Mouse (Mus musculus) forebrain, embryonic 11.5 days (tissue): ENCODE measurements around the gene Tmem63b. TPM values are rescaled to one million over a fixed set of nuclear protein-coding genes. Genes with fewer than 3 reads are reported as not detected.

Experiments used
- ATAC-seq: fragments of 200-750 bp; cut with Nextera tagmentation; replicated peaks from 2 replicates; pipeline ENCODE4 v1.8.0; 2017; ENCODE audit warnings: moderate TSS enrichment; ENCODE audit not compliant: low FRiP score
- DNase-seq: peaks from one replicate; pipeline ENCODE4 v3.0.0-alpha.2; 2017; ENCODE audit warnings: low spot score
- H3K27ac ChIP-seq: fragments of 300-500 bp; sonication (generic); 2 replicates; pipeline ENCODE4 v1.5.1; 2014; ENCODE audit warnings: low read depth, low read length
- H3K27me3 ChIP-seq: fragments of 300-500 bp; sonication (generic); 2 replicates; pipeline ENCODE4 v1.6.1; 2014; ENCODE audit warnings: mild to moderate bottlenecking, low read length, mixed read lengths; ENCODE audit not compliant: control insufficient read depth, insufficient read depth
- H3K36me3 ChIP-seq: fragments of 300-500 bp; sonication (generic); 2 replicates; pipeline ENCODE4 v1.6.1; 2014; ENCODE audit warnings: mild to moderate bottlenecking, low read length, moderate library complexity, mixed read lengths; ENCODE audit not compliant: control insufficient read depth, insufficient read depth
- H3K4me1 ChIP-seq: fragments of 300-500 bp; sonication (generic); replicated peaks from 2 replicates; pipeline ENCODE4 v1.6.1; 2014; ENCODE audit warnings: low read length, mixed read lengths; ENCODE audit not compliant: control insufficient read depth, insufficient read depth
- H3K4me2 ChIP-seq: fragments of 300-500 bp; sonication (generic); 2 replicates; pipeline ENCODE4 v1.6.1; 2014; ENCODE audit warnings: low read depth, mild to moderate bottlenecking, low read length, moderate library complexity, mixed read lengths; ENCODE audit not compliant: severe bottlenecking
- H3K4me3 ChIP-seq: fragments of 300-500 bp; sonication (generic); 2 replicates; pipeline ENCODE4 v1.5.1; 2014; ENCODE audit warnings: low read depth, low read length
- H3K9ac ChIP-seq: fragments of 300-500 bp; sonication (generic); 2 replicates; pipeline ENCODE4 v1.6.1; 2014; ENCODE audit warnings: low read length
- H3K9me3 ChIP-seq: fragments of 300-500 bp; sonication (generic); 2 replicates; pipeline ENCODE4 v1.6.1; 2016; ENCODE audit warnings: low read length, mixed read lengths; ENCODE audit not compliant: control insufficient read depth
- WGBS: fragments of 180-500 bp; shearing (Covaris S2); extraction: QIAGEN DNeasy Blood & Tissue Kit; methylation state at CpG from one replicate; pipeline ENCODE4 v1.1.7; 2014; 5-methylcytosine and 5-hydroxymethylcytosine counted together
- polyA plus RNA-seq: library from polyadenylated mRNA; unstranded; fragments of >200 nt; fragmentation: Nextera tagmentation; extraction: Ambion mirVana; gene quantifications from 2 replicates; pipeline ENCODE4 v1.2.1, GENCODE M21; 2014

Gene Tmem63b
- polyA plus RNA-seq, 1 experiment from 2014 or later = 49.8 TPM

DNA sequence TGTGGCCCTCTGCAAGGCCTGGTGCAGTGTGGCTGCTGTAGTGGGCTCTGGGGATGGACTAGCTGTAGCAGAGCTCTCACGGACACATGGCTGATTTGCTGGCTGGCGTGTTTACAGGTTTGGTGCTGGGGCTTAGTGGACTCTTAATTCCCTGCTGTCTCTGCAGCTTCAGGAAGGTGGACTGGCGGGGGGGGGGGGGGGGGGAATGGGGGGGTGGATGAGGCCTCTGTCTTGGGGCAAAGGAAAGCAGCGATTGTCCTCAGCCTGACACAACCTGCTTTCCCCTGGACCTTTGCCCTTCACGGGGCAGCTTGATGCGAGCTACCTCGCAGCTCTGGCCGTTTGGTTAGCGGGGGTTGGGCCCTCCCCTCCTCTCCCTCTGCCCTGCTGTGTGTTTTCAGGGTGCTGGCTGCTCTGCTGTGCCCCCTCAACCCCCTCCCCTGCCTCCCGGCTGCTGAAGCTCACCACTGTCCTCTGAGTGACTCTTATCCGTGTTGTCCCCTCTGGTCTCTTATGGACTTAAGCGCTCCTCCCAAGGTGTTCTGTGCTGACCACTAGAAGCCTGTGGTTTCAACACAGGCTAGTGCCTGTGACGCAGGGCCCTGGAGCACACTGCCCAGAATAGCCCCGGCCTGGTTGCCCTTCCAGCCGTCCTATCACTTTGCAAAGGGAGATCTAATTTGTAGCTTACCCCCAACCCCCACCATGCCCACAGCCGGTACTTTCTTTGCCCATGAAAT, 14.0 kb upstream of the Tmem63b start:
- no peak for DNase-seq
- no peaks in the 10 kb centered on the region for H3K36me3 ChIP-seq
- H3K9me3 ChIP-seq = no peaks in the 10 kb centered on the region
- H3K4me1 ChIP-seq = no peaks in the 10 kb centered on the region
- no peak for ATAC-seq
- H3K9ac ChIP-seq = no peak overlapping the region
- H3K27me3 ChIP-seq = no peaks in the 10 kb centered on the region
- WGBS = 54% methylated on average over 10 of the region's 16 CpGs
- no peak overlapping the region for H3K4me2 ChIP-seq
- no peak overlapping the region for H3K4me3 ChIP-seq
- H3K27ac ChIP-seq = no peak overlapping the region

DNA sequence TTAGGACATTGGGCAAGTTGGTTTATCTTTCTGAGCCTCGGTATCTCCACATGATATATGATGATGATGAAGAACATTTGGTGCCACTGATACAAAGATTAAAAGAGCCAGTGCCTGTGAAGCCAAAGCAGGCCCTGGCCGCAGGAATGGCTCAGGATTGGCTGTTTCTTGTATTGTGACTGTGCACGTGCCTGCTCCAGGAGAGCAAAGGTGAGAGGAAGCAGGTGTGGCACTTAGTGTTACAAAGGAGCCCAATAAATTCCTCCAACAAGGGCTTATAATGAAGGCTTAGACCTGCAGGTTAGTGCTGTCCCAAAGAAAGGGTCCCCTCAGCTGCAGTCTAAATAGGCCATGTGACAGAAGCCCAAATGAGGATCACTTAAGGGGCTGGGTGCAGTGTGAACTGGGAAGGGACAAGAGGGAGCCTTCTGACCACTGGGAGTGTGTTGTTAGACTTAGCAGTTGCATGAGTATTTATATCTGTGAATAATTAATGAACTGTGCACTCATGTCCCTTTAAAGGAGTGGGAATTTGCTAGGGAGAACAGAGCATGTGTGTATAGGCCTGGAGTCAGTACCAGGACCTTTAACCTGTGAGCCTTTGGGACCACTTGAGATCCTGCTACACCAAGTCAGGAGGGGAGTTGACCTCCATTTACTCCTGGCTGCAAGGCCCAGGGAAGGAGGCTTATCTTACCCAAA, 12.5 kb upstream of the Tmem63b start:
- Histone ChIP-seq H3K9me3 (no peaks in the 10 kb centered on the region), H3K36me3 (no peaks in the 10 kb centered on the region), H3K27me3 (no peaks in the 10 kb centered on the region), H3K4me3 (no peak overlapping the region), H3K4me2 (no peak overlapping the region), H3K9ac (no peak overlapping the region), H3K4me1 (no peaks in the 10 kb centered on the region), H3K27ac (no peak overlapping the region)
- WGBS = 87% methylated on average over 3 of the region's 3 CpGs
- ATAC-seq (no peak), DNase-seq (no peak)

DNA sequence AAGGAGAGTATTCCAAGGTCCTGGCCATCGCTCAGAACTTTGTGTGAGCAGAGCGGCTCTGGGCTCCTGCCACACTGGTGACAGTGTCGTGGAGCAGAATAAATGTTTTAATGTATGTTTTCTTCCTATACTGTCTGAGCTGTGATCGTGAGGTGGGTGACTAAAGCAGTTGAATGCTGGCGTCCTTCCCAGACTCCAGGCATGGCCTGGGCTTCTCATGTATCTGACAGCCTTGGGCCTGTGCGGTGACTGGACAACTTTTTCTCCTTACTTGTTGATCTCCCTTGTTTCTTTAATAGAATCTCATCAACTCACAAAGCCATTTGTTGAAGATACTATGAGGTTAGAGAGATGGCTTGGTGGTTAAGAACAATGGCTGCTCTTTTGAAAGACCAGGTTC, 11.7 kb upstream of the Tmem63b start:
- 94% methylated on average over 6 of the region's 6 CpGs for WGBS
- H3K4me2 ChIP-seq = no peak overlapping the region
- H3K27me3 ChIP-seq = no peaks in the 10 kb centered on the region
- DNase-seq (no peak), ATAC-seq (no peak)
- H3K36me3 ChIP-seq = no peaks in the 10 kb centered on the region
- no peaks in the 10 kb centered on the region for H3K9me3 ChIP-seq
- H3K9ac ChIP-seq = no peak overlapping the region
- no peaks in the 10 kb centered on the region for H3K4me1 ChIP-seq
- no peak overlapping the region for H3K27ac ChIP-seq
- no peak overlapping the region for H3K4me3 ChIP-seq

DNA sequence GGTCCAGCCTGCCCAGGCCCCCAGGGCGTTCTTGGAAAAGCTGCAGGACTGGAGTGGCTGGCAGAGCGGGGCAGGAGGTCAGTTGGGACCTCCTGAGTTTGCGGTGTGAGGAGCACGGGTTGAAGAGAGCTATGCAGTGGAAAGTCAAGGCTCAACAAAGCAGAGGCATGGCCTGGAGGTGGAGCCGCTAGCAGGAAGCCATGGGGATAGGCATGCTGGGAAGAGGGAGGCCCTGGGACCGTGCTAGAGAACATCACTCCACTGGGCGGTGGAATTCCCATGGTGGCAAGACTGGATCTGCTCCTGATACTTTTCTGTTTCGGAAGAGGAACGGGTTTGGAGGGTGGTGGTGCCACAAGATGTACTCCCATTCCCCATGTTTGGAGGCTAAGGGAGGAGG, 10.3 kb upstream of the Tmem63b start:
- no peaks in the 10 kb centered on the region for H3K27me3 ChIP-seq
- H3K4me1 ChIP-seq = no peaks in the 10 kb centered on the region
- H3K4me2 ChIP-seq = no peak overlapping the region
- H3K9ac ChIP-seq = no peak overlapping the region
- 93% methylated on average over 9 of the region's 9 CpGs for WGBS
- H3K4me3 ChIP-seq = no peak overlapping the region
- H3K36me3 ChIP-seq = no peaks in the 10 kb centered on the region
- ATAC-seq = no peak
- no peaks in the 10 kb centered on the region for H3K9me3 ChIP-seq
- DNase-seq = no peak
- no peak overlapping the region for H3K27ac ChIP-seq

DNA sequence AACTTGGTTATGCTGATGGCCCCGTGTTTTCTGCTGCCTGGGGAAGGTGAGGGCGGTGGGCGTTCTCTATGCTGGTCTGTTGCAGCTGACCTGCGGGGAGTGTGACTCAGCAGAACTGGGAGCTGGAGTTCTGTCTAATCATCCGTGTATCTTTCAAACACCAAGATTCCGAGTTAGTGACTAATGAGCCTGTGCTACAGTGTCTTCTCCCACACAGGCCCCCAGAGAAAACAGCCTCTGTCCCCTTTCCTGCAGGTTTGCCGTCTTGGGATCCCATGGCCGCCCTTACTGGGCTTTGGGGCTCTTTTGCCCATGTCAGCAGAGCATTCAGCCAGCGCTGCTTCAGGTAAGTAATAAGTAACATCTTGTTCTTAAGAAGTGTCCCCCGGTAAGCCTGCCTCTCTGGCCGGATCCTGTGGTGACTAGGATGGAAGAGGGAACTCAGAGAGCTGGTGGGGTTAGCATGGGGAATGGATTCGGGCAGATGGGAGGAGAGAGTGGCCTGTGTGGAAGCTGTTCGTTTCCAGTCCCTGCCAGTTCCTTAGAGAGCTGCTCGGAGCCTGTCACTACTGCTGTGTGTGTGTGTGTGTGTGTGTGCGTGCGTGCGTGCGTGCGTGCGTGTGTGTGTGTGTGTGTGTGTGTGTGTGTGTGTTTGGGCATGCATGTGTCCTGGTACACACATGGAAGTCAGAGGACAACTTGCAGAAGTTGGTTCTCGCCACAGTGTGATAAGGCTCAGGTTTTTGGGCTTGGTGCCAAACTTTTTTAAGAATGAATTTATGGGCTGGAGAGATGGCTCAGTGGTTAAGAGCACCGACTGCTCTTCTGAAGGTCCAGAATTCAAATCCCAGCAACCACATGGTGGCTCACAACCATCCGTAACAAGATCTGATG, 8.8 kb upstream of the Tmem63b start:
- no peak overlapping the region for H3K9ac ChIP-seq
- no peak overlapping the region for H3K27ac ChIP-seq
- H3K27me3 ChIP-seq = no peaks in the 10 kb centered on the region
- no peak for ATAC-seq
- no peak overlapping the region for H3K4me2 ChIP-seq
- no peak overlapping the region for H3K4me3 ChIP-seq
- H3K36me3 ChIP-seq = no peaks in the 10 kb centered on the region
- 80% methylated on average over 23 of the region's 23 CpGs for WGBS
- no peaks in the 10 kb centered on the region for H3K4me1 ChIP-seq
- no peak for DNase-seq
- no peaks in the 10 kb centered on the region for H3K9me3 ChIP-seq

DNA sequence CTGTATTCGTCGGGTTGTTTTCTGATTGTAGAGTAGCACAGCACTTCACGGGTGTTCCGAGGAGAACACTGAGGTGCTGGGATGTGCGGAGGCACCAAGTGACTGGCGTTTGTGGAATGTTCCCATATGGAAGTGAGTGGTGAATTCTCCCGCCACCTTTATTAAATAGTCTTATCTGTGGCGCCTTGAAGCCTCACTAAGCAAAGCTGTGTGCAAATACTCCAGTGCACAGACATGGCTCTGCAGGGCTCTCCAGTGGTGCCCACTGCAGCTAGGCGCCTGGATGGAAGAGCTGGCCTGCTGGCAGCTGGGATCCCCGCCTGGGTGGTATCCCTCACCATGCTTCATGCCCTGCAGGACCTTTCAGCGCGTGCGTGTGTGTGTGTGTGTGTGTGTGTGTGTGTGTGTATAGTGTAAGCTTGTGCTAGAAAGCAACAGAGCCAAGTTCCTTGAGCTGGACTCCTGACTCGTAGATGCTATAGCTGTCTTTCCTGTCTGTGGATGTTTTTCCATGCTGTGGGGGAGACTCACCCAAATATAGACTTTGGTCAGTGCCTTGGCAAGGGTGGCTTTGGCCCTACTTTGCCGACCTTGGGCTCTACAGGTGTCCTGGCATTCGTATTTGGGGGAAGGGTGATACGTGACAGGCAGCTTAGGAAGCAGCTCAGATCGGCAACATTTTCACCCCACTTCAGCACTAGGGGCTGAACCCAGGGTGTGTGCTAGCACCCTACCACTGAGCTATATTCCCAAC, 7.3 kb upstream of the Tmem63b start:
- no peak overlapping the region for H3K27ac ChIP-seq
- H3K9me3 ChIP-seq = no peaks in the 10 kb centered on the region
- no peaks in the 10 kb centered on the region for H3K36me3 ChIP-seq
- H3K27me3 ChIP-seq = no peaks in the 10 kb centered on the region
- DNase-seq (no peak), ATAC-seq (no peak)
- H3K4me1 ChIP-seq = no peaks in the 10 kb centered on the region
- no peak overlapping the region for H3K9ac ChIP-seq
- WGBS = 87% methylated on average over 18 of the region's 18 CpGs
- no peak overlapping the region for H3K4me3 ChIP-seq
- no peak overlapping the region for H3K4me2 ChIP-seq

DNA sequence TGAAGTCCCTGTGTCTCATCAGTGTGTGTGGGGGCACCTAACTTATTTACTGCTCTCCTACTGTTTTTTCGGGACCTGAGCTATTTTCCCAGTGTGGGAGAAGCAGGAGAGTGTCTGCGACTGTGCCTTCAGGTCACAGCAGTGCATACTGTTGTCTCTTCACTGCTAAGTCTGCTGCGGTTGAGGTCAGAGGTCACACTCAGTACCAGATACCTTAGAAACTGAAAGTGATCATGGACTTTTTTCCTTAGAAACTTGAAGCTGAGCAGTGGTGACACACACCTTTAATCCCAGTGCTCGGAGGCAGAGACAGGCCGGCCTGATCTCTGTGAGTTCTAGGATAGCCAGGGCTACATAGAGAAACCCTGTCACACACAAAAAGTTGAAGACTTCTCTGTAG, 5.5 kb upstream of the Tmem63b start:
- no peaks in the 10 kb centered on the region; the same call in 1 of the 2 replicates for H3K4me1 ChIP-seq
- WGBS = 80% methylated on average over 5 of the region's 5 CpGs

DNA sequence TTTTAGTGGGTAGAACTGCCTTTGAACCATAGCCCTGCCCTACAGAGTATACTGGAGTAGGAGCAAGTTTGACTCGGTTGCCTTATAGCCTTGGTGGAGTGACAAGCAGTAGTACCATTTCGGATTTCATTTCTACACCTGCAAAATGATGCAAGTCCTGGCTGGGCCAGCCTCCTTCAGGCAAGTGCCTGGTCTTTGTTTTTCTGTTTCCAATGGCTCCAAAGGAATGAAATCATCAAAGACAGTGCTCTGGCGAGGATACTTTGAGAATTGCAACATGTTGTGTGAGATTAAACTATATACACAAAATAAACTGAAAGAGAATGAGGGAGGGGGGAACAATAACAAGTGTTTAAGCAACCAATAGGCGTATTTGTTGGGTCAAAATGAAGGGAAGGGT, 3.3 kb upstream of the Tmem63b start:
- H3K9ac ChIP-seq = no peak overlapping the region
- H3K27ac ChIP-seq = no peak overlapping the region
- H3K9me3 ChIP-seq = no peaks in the 10 kb centered on the region
- no peak overlapping the region for H3K4me2 ChIP-seq
- no peak overlapping the region for H3K4me3 ChIP-seq
- ATAC-seq (no peak), DNase-seq (no peak)
- no peaks in the 10 kb centered on the region for H3K36me3 ChIP-seq
- H3K27me3 ChIP-seq = no peaks in the 10 kb centered on the region
- peaks cover 6% of the 10 kb centered on the region for H3K4me1 ChIP-seq
- 86% methylated on average over 4 of the region's 4 CpGs for WGBS

More for the DNA sequence above, 5.5 kb upstream of the Tmem63b start:
- Histone ChIP-seq H3K4me3 (no peak overlapping the region), H3K36me3 (no peaks in the 10 kb centered on the region), H3K27me3 (no peaks in the 10 kb centered on the region), H3K4me2 (no peak overlapping the region), H3K9ac (no peak overlapping the region), H3K9me3 (no peaks in the 10 kb centered on the region), H3K27ac (no peak overlapping the region)
- no peak for ATAC-seq
- no peak for DNase-seq
